Mouse (Mus musculus): ENCODE results near the gene Cd163l1. TPM values are rescaled to one million over a fixed set of nuclear protein-coding genes. Genes with fewer than 3 reads are reported as not detected.
A peak's percentile ranks its signal among the peaks of the same experiment; 100 is the strongest.

Cd163l1 gene
- total RNA-seq, 2 experiments from 2014 or later = not detected

DNA sequence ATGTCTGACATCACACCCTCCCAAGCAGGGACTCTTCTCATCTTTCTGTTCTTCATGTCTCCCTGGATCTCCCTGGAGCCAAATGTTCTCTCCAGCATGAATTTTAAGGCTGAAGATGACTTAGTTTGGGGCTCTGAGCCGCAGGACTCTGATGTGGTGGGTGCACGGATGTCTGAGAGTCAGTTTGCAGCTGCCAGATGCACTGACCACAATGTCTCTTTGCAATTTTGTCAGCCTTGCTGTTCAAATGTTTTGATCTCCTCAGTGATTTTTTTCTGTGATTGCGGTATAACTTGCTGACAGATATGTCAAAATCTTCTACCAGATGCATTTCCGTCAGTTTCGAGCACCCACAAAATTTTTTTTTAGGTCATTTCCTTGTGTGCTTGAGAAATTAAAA, 4.2 kb upstream of the Cd163l1 start:
- intact Hi-C loops (cut with DNase I) = no loop called here
- no peak for DNase-seq

DNA sequence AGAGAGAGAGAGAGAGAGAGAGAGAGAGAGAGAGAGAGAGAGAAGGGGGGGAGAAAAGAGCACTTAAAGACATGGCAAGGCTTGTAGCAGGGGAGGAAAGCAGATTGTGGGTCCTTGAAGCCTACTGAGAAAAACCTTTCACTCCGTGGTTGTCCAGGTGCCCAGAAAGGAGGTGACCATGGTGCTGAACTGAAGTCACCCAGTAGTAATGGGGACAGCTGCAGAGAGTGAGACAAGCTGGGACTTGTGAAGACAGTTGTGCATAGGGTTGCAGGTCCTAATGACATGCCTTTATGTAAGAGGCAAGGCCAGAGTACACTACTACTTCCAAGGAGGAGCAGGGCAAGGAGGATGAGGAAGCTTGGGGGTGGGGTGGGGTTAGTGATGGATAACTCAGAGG, 1.2 kb downstream of the Cd163l1 start:
- peak in 1 of 2 experiments; percentile 23 for DNase-seq
- intact Hi-C loops (cut with DNase I) = no loop called here

DNA sequence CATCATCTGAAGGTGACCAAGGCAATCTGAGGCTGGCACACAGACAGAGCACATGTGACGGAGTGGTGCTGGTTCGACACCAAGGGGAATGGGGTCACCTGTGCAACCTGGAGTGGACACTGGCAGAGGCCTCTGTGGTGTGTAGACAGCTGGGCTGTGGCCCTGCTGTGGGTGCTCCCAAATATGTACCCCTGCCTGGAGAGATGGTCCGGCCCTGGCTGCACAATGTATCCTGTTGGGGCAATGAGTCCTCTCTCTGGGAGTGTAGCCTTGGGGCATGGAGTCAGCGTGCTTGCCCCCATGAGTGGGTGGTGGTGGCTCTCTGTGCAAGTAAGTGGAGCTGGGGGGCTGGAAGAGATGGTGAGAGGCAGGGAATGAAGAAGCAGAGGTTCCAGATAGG, 2.3 kb downstream of the Cd163l1 start:
- no peak for DNase-seq
- intact Hi-C loops (cut with DNase I) = no loop called here

DNA sequence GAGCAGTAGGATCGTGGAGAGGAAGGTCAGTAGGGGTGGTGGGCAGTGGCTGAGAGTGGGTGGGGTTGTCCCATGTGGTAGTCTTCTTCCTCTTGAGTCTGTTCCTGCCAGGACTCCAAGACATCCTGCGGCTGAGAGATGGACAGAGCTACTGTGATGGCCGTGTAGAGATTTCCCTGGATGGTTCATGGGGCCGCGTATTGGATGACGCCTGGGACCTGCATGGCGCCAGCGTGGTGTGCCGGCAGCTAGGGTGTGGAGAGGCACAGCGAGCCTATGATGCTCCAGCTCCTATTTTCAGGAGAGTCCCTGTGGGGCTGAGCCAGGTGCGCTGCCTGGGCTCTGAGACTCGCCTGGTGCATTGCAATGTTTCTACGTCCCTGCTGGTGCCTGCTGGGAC, 6.1 kb downstream of the Cd163l1 start:
- intact Hi-C loops (cut with DNase I) = no loop called here
- DNase-seq = no peak

DNA sequence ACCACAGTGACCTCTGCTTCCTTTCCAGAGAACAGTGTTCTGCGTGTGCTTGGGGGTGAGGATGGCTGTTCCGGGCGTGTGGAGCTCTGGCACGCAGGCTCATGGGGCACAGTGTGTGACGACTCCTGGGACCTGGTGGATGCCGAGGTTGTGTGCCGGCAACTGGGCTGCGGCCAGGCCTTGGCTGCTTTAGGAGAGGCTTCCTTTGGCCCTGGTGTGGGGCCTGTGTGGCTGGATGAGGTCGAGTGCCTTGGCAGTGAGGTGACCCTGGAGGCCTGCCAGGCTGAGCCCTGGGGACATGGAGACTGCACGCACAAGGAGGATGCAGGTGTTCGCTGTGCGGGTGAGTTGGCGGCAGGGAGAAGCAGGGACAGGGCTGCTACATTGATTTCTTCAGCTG, 10.4 kb downstream of the Cd163l1 start:
- DNase-seq = no peak
- intact Hi-C loops (cut with DNase I) = no loop called here

DNA sequence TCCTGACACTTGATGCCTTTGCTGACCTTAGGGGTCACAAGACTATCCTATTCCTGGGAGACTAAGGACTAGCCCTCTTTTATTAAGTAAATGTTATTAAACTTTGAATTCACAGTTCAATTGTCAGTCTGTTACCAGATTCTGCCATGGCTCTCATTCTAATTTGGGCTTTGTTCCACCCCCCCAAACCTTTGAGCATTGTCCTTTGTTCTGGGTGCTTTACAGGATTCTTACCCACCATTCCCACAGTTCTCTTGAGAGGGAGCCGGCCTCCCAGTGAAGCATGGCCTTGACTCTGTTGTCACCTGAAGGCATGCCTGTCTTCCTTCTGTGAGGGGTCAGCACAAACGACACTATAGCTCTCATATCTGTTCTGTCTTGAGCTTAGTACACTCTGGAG, 13.0 kb downstream of the Cd163l1 start:
- DNase-seq = no peak
- intact Hi-C loops (cut with DNase I) = no loop called here

DNA sequence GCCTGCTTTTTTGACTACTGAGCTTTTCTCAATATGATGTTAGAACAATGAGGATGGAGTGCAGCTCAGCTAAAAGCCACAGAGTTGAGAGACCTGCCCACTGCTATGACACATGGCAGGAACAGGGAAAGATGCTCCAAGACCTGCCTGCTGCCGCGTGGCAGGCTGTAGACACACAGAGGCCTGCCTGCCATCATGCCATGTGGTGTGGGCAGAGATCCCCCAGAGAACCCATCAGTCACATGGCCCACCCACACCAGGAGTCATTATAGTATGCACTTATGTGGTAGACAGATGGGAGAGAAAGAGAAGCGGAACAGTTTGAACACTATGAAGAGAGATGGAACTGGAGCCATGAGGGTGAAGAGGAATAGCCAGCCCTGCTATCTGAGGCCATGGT, 15.6 kb downstream of the Cd163l1 start:
- intact Hi-C loops (cut with DNase I) = no loop called here
- no peak for DNase-seq

DNA sequence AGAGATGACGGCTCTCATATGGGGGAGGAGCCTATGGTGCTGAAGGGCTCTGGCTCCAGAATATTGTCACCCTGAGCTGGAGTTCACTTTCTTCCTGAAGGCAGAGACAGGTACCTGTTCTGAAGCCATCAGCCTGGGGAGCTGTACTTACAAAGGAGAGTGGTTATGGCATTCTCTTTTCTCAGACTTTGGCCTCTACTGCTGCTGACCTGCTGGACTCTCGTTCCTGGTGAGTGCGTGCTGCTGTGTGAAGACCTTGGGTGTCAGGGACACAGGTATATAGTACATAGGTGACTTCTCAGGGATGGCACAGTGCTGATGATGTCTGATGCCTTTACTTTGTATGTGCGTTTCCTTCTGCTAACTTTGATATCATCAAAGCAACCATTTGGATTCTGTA, 29.1 kb downstream of the Cd163l1 start, which contains the start of gene 5830411N06Rik:
Gene 5830411N06Rik (plus strand): TSS at position 69 of the 400 bp plus-strand sequence.
- no peak for DNase-seq
- intact Hi-C loops (cut with DNase I) = no loop called here

DNA sequence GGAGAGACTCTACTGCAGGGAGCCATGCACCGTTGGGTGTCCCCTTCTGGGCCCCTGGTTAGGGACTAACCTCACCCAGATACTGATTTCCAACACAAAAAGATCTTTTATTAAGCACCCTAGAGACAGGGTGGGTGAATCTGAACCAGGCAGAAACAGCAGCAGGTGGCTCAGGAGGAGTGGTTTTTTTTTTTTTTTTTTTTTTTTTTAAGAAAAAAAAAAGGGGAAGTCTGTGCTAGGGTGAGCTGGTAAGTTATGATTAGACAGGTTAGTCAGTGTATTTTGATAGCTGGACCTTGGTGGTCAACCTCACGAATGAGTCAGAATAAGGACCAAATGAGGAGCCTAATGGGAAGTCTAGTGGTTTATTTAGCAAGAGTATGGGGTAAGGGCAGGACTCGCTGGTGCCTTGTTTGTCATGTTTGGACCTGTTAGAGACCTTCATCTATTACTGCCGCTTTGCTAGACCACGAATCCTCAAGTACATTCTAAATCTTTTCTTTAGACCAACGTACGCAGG, 35.8 kb downstream of the Cd163l1 start:
- no peak for DNase-seq
- intact Hi-C loops (cut with DNase I) = no loop called here

Other genes starting within 250 kb of the Cd163l1 start
- gene 6430531B16Rik, start 239.5 kb upstream of the Cd163l1 start, total RNA-seq (2021) = not detected
- gene Adam8, start 225.7 kb upstream of the Cd163l1 start, total RNA-seq (2021) = under 1 TPM; 0.93 TPM
- 10 to 100 TPM; 10.3 to 10.7 TPM for gene Zfp511, start 181.9 kb upstream of the Cd163l1 start, total RNA-seq (2021)
- gene Tubgcp2, start 181.6 kb upstream of the Cd163l1 start, total RNA-seq (2021) = 10 to 100 TPM; 27.4 to 29.4 TPM
- not detected for gene Msx3, start 169.2 kb upstream of the Cd163l1 start, total RNA-seq (2021)
- not detected for gene Caly, start 135.7 kb upstream of the Cd163l1 start, total RNA-seq (2021)
- not detected for gene Prap1, start 124.9 kb upstream of the Cd163l1 start, total RNA-seq (2021)
- 10 to 100 TPM; 76.5 to 77.2 TPM for gene Fuom, start 115.8 kb upstream of the Cd163l1 start, total RNA-seq (2021)
- gene Paox, start 102.5 kb upstream of the Cd163l1 start, total RNA-seq (2021) = 1 to 10 TPM; 3.6 to 3.9 TPM
- gene Echs1, start 101.8 kb upstream of the Cd163l1 start, total RNA-seq (2021) = 100 to 1,000 TPM; 298 to 315 TPM
- gene Mtg1, start 80.7 kb upstream of the Cd163l1 start, total RNA-seq (2021) = 10 to 100 TPM; 28.1 to 29.3 TPM
- under 1 TPM; 0.32 to 0.41 TPM for gene Sprn, start 63.4 kb upstream of the Cd163l1 start, total RNA-seq (2021)
- gene Olfr522, start 53.5 kb upstream of the Cd163l1 start, total RNA-seq (2021) = not detected
- gene Olfr523, start 45.0 kb upstream of the Cd163l1 start, total RNA-seq (2021) = not detected
- gene Olfr524, start 12.3 kb upstream of the Cd163l1 start, total RNA-seq (2021) = not detected
- gene 5830411N06Rik, start 29.0 kb downstream of the Cd163l1 start, total RNA-seq (2021) = under 1 TPM in 1 of 2 experiments, not detected in 1; 0.10 TPM
- not detected for gene Olfr525, start 102.6 kb downstream of the Cd163l1 start, total RNA-seq (2021)
- gene Olfr527, start 115.8 kb downstream of the Cd163l1 start, total RNA-seq (2021) = not detected
- gene Olfr60, start 143.4 kb downstream of the Cd163l1 start, total RNA-seq (2021) = not detected
- gene Olfr530, start 158.1 kb downstream of the Cd163l1 start, total RNA-seq (2021) = not detected
- gene Olfr531, start 184.7 kb downstream of the Cd163l1 start, total RNA-seq (2021) = not detected
- gene Olfr532, start 203.4 kb downstream of the Cd163l1 start, total RNA-seq (2021) = not detected
- not detected for gene Olfr533, start 245.1 kb downstream of the Cd163l1 start, total RNA-seq (2021)

All from heart, postnatal 14 days (tissue).